Mouse (Mus musculus) forelimb bud, embryonic 11.5 days (tissue): ENCODE measurements at regions not wholly inside any gene's neighbourhood (a gene's known extent, or its start where the extent isn't known, plus 50 kb on each side); places are given as distances from the start of the nearest gene placed in this dataset.
A peak's percentile ranks its signal among the peaks of the same experiment; 100 is the strongest.

ENCODE experiments used
- DNase-seq: peaks from one replicate; pipeline ENCODE4 v3.0.0-alpha.2; 2012; ENCODE audit warnings: low read depth, low spot score

DNA sequence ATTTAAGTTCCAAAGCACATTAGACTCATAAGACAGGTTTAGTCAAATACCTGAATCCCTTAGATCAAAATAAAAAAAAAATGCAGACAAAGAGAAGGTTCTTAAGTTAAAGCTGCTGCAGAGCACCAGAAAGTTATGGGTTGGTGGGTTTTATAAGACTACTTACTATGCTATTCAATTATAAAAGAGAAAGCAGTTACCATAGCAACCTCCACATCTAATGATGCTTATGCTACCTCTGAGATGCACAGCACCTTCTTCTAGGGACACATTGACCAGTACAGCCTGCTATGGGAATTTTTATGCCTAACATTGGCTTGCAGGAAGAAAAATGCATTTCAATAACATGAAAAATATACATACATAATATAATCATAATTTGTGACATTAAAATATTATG is 512.1 kb upstream of the Id4 start:
- DNase-seq = no peak

DNA sequence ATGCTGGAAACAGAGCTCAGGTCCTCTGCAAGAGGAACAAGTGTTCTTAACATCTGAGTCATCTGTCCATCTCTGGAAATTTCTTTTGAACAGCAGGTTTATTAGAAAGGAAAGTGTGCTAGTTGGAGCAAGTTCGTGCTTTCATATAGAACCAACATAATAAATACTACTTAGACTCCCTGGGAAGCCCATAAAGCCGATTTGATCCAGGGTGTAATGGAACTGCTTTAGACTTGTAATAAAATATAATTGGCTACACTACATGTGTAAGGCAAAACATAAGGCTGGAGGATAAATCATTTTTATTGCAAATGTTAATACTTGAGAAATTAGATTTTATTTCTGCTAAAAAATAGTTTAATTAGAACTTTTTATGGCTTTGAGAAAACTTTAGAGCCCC is 510.0 kb upstream of the Id4 start:
- DNase-seq = peak; percentile 31

DNA sequence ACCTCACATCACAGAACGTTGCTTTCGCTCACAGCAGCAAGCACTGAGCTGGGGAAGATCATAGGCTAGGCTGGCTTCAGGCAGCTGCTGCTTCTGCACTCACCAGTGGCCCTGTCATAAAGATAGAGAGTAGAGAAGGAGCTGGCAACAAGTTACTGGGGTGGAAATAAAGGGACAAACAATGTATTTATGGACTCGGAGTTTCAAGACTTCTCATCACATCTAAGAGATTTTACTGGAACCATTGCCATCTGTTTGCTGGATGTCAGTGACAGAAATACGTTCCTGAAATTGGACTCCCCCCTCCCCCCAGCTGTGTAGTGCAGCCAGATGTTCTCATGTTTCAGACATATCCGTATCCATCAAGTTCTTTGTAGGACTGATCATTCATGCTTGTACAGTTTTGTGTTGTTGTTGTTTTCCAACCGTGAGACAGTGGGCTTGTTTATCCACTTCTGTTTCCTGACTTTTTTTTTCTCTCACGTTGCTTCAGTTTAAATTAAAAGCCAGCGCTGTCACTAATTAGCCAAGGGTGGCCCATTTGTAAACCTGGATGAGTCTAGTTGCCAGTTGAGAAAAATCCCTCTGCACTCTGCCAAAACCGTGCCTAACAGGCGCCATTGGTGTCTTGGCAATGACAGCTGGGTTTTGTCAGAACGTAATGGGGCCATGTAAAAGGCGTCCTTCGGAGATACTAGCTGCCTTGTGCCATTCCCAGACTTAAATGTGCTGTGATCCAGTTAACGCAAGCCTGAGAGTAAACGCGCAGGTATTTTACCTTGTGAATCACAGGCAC is 496.0 kb upstream of the Id4 start:
- peak; percentile 51 for DNase-seq

DNA sequence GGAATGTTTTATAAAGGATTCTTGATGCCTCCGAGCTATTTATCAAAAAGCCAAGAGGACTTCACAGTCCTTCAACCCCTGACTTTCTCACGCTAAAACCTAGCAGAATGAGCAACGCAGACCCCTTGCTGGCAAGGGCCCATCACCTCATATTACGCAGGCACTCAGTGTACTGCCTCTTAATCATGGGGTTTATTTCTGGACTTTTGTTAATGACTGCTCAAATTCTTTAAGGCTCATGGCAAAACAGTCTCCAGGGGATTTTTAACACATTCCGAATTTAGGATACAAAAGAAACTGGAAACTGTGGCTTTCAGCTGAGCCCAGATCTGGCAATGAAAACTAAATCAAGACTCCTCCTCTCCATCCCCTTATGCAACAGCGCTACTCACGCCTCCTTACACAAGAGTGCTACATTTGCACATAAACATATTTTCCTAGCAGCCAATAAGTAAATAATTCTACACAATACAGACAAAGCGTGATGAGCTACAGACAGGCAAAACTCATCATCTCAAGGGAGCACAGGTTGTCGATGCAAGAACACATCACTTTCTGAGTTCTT is 492.0 kb upstream of the Id4 start:
- peak; percentile 5 for DNase-seq

DNA sequence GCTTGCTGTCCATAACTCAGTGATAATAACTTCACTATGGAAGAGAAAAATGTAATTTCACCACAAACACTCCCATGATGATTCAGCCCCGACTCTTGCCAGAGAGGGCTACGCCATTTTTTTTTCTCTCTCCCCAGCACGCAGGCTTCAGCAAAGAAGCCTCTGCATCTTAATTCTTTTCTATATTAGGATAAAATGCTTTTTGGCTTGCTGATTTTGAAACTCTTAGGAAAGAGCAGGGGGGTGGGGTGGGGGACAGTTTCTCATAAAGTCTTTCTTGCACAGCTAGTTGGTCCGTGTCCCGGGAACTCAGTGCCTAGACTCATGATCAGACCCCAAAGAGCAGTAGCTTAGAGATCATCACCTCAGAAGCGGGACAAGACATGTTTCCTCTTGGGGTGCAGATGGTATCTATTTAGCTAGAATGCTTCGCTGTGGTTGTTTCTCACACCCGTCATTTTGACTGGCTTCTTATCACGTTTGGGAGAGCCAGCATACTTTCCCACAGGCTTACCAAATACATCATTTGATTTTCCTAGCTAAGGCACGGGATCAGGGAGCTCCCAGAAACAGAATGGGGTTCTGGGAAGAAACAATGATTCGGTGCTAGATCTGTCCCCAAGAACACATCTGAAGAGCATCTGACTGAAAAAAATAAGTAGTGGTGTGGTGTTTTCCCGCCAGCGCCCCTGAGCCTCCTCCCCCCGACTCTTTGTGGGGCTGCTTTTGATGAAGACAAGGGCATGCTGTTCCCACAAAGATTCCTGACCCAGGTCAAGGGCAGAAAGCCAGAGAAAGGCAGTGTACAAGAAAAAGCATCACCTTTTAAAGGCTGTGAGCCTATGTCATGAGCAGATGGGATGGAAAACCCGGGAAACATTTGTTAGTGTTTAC is 483.6 kb upstream of the Id4 start:
- peak; percentile 13 for DNase-seq

DNA sequence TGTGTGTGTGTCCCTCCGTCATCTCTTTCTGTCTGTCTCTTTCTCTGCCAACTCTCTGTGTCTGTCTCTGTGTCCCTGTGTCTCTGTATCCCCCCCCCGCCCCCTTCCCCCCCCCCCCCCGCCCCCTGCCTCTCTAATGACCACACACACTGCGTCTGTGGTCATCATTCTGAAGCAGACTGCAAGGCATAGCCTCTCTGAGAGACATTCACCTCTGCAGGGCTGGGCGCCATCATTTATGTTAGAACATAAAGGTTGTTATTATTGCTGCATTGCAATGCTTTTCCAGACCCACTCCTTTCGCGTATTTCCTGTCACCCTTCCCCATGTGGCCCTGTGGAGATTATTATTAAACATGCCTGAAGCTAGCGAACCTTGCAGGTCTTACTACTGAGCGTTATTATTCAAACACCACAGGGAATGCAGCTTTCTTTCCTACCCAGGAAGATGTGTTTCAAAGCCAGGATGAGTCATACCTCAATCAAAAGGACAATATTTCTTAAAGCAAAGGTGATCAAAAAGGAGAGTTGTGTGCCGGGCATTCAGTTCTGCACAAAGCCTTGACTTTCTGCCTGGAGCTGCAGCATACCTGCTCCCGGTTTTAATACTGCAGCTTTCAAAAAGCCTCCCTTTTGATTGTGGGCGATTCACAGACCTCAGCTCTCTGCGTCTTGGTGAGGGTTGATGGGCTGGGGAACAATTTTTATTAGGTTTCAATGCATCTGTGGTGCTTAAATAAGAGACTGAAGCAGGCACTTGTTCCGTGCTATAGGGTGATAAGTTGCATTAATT is 482.6 kb upstream of the Id4 start:
- DNase-seq = peak; percentile 27

DNA sequence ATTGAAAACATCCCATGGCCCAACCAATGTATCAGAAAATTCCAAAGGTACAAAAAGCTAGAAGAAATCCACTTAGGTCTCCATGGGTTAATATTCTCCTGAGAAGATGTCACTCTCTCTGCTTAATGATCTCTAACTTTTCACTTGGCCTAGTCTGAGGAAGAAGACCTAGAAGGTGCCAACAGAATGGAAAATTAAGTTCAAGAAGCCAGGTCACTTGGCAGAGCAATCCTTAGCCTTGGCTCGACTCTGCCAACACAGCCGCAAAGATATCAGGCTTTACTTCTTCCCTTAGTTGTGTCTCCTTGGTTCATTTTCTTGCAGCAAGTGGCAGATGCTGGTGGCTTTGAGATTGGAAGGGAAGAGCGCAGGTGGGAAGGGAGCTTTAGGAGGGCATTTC is 476.6 kb upstream of the Id4 start:
- no peak for DNase-seq

DNA sequence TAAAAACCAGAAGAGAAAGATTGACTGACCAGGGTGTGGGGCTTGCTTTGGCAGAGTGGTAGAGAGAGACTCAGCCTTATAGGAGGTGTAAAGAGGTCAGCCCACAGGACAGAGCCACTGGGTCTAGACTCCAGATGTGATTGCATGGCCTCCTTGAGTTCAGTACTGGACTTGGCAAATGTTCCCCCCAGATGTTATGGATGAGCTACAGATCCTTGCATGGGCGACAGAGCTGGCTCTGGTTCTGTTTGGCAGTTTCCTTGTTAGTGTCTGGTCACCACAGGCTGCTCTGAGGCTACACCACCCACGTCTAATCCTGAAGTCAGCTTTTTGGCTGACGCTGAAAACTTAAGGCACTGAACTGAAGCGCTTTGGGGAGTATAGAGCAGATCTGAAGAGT is 463.2 kb upstream of the Id4 start:
- no peak for DNase-seq

DNA sequence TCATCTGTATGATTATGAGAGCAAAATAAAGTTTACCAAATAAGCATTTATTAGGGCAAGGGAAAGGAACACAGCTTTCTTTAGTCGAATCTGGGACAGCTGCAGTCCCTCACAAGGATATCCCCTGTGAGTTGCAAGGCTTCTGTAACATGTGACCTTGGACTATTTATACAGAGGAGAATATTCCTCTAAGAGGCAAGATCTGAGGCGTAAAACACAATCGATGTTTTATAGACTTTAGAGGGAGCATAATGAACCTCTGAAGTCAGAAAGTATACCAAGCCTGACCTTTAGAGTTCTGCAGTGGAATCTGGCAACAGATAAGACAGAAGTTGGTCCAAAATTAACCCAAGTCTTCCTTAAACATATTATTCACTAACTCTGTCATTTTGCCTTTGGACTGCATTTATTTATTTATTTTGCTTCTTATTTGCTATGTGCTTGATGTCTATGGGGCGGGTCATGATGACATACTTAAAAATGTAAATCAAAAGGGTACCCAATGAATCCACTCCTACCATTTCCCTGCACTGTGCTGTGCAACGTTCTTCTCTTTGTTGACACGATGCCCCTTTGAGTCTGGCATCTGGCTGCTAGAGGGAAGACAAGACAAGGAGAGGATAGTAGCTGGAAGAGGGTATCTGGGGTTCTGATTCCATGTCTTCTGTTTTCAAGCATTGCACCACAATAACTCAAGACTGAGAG is 449.2 kb upstream of the Id4 start:
- DNase-seq = no peak

DNA sequence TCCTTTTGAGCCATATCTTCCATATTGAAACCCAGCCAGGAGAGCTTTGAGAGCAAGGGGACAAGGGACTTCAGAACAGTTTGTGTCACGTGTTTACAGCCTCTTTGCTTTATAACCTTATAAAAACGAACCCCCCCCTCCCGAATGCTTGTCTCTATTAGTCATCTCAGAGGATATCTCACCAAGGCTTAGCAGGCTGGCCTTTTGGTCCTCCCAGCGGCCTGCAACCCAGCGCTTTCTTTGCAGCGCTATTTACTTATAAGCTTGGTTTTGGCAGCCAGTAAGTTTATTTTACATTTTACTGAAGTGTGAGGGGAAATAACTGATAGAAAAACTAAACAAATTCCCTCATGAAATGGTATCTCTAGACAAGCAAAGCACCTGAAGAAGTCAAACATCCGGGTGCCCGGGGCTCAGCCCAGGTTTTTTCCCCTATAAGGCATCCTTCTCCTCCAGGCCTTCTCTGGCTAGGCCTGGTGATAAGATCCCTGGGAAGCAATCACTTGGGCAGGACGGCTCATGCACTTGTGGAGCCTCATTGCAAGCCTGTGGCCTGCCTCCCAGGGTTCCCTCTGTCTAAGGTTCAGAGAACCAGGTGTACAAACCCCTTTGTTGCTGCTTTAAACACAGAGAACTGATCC is 442.0 kb upstream of the Id4 start:
- no peak for DNase-seq

DNA sequence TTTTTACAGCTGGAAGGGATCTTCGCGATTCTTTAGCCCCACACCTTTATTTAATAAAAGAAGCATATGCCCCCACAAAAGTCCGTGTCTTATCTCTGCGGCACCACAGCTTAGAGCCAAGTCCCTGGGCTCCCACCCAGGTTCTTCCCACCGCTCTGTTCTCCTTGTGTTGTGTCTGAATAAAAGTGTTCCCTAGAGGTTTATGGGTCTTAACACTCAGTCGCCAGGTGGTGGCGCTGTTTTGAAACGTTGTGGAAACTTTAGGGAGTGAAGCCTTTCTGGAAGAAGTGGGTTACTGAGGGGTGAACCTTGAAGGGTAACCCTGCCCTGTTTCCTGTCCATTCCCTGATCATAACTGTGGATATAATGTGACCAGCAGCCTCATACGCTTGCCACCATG is 424.5 kb upstream of the Id4 start:
- DNase-seq = peak; percentile 37

DNA sequence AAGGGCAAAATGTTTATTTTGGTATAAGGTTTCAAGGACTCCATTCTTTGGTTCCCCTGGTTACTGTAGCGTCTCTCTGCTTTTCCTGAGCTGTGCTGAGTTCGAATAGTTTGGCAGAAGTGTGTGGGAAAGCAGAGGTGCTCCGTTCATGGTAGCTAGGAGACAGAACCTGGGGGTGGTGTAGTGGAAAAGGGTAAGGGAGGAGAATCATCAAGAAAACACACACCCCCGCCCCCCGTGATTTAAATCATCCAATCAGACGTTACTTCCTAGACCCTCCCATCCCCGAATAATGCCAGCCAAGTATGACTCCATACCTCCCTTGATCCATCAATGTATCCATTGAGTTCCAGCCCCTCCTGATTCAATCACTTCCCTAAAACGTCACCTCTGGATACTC is 418.6 kb upstream of the Id4 start:
- DNase-seq = no peak

DNA sequence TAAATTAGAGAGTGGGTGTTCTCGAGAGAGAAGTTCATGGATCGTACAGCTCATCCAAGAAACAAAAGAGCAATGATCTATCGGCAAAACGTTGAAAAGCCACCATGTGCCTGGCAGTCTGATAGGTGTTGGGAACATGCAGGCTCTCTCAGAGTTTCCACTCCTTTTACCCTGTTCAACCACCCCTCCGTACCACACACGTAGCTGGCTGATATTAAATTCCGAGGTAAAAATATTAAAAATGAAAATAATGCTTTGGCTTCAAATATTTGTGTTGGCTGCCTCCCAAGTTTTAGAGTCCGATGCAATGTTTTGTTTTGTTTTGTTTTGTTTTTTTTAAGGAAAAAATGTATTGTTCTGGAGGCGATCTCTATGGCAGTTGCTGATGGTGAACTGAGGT is 418.0 kb upstream of the Id4 start:
- DNase-seq = no peak

DNA sequence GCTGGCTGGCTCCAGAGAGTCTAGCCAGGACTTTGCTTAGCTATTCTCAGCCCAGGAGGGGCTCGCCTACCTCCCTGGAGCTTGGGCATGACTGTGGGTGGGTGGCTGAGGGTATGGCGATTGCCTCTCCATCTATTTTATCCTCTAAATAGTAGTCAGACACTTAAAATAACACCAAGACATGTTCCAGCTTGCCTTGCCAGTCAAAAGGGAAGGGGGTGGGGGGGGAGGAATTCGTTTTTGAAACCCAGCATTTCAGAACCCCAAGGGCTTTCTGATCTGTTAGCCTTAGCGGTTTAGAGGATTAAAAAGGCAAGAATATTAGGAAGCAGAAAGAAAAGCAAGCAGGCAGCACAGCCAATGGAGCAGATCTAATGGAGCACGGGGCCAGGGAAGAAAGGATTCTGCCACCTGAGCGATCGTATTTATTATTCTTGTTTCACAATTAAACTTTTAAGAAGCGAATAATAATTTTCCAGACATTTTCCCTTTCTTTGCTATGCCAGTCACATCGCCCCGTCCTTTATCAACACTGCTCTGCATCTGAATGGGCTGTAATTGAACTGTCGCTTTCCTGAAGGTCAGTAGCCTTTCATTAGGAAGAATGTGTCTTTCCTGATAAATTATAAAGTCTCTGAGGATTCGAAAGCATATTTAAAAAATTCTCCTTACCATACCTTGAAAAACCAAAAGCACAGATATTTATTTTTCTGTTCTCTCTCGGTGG is 417.3 kb upstream of the Id4 start:
- DNase-seq = no peak

DNA sequence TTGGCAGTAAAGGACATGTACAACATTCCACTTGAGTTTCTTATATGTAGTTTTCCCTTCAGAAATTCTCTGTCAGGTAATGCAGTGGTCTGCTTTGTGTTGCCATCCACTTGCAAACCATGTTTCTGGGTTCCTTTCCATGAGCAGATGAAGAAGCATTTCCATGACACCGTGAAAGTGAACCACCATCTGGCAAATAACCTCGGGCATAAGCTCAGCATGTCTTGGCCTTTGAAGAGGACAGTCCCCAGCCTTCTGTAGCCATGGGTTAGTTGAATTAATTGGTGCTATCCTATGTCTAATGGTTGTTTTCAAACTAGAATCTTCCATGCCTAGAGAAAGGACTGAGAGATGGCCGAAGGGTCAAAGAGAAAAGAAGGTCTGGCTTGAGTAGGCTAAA is 414.3 kb upstream of the Id4 start:
- no peak for DNase-seq

DNA sequence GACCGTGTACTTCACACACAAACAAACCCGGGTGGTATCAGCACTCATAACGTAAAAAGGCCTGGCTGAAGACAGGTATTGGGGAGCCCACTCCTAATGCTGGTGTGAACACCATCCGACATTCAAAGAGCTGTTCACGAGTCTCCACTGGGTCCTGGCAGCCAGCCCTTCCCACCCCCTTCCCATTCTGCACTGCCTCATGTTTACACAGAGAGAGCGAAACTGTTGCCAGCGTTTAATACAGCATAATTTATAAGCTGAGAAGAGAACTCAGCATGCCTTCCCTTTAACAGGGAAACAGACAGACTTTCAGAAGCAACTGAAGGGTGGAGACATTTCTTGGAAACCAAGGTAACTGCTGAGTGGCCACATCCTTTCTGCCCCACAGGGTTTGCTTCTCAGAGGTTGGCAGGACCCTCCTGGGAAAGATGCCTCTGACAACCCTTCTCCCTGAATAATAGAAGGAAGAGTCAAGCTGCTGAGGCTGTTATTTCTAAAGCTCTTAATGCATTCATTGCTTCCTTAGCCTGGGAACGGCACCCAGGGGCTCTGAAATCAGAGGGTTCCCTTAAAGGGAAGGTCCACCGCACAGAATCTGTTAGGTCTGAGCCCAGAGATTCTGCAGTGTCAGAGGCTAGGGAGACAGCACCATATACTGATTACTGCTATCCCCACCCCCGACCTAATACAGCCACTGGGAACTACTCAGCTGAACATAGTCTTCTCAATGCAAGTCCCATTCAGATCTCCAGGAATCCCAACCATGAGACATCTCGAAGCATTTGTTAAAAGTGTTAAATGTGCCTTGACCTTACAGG is 412.4 kb upstream of the Id4 start:
- no peak for DNase-seq

DNA sequence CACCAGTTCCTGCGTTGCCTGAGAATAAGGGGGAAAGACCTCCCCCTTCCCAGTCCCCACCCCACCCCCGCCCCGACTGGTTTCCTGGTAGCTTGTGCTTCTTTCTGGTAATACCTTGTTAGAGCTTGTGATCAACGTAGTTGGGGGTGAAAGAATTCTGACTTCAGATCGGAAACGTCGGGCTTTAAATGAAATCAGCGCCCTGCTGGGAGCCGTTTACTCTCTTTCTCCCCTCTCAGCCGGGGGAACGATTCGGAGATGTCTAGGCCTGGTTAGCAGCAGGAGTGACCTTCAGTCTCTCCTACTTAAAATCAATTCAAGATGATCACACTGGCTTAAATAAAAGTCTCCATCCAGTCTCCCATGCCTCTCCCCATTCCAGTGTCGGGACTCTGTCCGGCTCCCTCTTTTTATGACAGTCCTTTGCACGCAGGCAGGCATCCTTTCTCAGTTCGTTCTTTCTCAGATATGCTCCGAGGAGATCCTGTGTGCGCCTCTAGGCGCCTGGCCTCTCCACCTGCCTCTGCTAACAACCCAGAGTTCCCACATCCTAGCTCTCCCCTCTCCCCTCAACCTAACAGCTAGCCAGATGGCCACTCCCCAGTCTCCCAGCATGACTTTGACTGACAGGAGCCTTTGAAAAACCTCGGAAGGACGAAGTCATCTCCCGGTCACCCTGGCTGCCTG is 405.5 kb upstream of the Id4 start:
- peak; percentile 25 for DNase-seq

DNA sequence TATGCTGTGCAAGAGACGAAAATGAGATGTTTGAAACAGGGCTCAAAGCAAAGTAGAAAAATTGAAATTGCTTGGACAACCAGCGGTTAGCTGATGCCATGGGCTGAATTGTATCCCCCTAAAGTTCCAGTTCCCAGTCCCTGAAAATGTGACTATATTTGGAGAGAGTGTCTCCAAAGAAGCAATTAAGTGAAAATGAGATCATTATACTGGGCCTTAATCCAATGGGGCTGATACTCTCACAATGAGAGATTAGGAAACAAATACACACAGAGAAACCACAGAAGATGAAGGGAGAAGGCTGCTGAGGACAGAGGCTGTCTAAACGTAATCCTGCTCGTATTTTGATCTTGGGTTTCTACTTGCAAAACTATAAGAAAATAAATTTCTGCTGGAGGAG is 402.1 kb upstream of the Id4 start:
- no peak for DNase-seq

DNA sequence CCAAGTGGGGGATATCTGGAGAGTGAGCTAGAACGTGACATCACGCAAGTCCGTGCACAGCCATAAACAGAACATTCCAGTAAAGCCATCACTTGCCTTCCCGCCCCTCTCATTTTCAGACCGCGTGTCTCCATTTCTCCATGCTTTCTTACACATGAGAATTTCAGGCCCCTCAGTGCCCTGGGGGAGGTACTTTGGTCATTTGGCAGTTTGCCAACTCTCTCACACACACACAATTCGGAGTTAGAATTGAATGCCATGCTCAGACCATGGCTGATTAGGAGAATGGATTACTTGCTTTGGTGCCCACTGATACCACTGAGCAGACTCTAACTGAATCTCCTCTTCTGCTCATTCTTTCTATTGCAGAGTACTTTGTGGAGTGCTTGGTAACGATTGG is 400.7 kb upstream of the Id4 start:
- DNase-seq = peak; percentile 33
